Mouse (Mus musculus) megakaryocyte, adult 5-6 weeks (primary cell): Measurements from ENCODE around the gene Celf2. TPM values are rescaled to one million over a fixed set of nuclear protein-coding genes. Genes with fewer than 3 reads are reported as not detected.
A peak's percentile ranks its signal among the peaks of the same experiment; 100 is the strongest.

Experiments
- ATAC-seq: 2 replicates; pipeline ENCODE4 v1.8.0; 2016; ENCODE audit warnings: mild to moderate bottlenecking, inconsistent platforms; ENCODE audit not compliant: poor library complexity, severe bottlenecking
- total RNA-seq, 2 experiments: library from RNA; stranded (forward) in 1 of 2; stranded (reverse) in 1 of 2; fragments of 153-499, 151-499 nt in 1 of 2; fragments of 221-1000, 200-1000 nt in 1 of 2; gene quantifications; 2 replicates each; pipeline versions ENCODE4 v1.2.3 to v1.2.4; 2015 to 2017

The Celf2 gene
- total RNA-seq, 2 experiments from 2014 or later, result 162 to 171 TPM

DNA sequence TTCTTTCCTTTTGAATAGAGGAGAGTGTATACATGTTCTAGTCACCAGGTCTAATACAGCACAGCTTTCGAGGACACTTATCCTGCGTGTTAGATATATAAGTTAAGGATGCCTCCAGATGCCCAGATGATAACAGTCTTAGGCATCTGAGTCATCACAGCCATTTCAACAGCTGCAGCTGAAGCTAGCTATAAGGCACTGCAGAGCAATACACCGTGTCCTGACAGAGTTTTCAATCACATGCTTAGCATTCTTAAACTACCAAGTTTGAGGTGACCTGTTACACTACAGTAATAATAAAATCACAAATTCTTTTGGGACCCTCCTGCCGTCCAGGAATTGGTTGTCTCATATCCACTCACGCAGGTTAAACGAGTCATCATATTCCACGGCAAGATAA, 714.5 kb downstream of the Celf2 start:
- no peak for ATAC-seq

DNA sequence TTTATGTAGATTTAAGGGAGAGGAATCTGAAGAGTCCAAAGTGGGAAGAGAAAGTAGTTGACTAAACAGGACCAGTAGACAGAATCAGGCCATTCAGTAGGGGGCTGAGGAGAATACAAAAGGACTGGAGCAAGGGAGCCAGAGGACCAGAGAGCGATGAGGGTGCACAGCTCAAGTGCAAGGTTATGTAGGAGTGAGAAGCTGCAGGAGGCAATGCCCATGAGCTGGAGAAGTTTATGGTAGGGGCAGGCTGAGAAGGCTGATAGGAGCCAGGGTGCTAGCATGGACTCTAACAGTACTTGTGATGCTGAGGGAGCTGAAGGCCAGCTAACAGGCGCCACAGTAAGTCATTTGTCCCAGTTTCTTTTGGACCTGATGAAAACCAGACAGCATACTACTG, 718.5 kb downstream of the Celf2 start:
- no peak for ATAC-seq

- peak; percentile 86 for ATAC-seq
Observed at GRCm38 (mm10) chr2:6786494-6787144, 722.7 kb downstream of the Celf2 start.

- ATAC-seq, result no peak
Observed at GRCm38 (mm10) chr2:6770214-6770613, 739.1 kb downstream of the Celf2 start.

GRCm38 (mm10) chr2:6762381-6762780, 747.0 kb downstream of the Celf2 start:
- ATAC-seq, result no peak

- ATAC-seq, result no peak
Observed at GRCm38 (mm10) chr2:6743173-6743572, 766.2 kb downstream of the Celf2 start.

DNA sequence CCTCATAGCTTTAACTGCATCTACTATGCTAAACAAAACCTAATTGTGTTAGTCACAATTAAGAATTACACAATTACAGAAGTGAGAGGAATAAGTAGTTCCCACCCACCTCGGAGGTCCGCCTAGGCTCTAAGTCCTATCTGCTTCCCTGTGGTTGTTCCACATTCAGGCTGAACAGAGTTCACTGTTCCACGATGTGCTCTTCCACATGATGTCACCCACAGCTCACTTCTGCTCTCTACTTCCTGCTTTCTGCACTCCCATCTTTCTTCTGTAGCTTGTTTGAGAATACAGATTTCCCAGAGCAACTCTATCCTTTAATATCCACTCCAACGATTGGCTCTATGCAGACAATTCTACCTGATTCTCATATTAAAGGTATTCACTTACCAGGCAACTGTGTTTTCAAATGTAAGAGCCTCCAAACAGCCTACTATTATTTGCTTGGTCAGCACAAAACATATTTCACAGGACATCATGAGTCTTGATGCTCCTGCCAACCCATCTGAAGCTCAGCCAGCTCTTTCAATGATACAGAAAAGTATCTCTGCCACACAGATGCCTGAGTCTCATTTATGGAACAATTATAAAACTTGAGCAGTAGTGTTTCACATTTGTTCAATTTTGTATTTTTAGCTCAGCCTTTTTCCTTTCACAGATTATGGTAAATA, 769.2 kb downstream of the Celf2 start:
- peak; percentile 100 for ATAC-seq

DNA sequence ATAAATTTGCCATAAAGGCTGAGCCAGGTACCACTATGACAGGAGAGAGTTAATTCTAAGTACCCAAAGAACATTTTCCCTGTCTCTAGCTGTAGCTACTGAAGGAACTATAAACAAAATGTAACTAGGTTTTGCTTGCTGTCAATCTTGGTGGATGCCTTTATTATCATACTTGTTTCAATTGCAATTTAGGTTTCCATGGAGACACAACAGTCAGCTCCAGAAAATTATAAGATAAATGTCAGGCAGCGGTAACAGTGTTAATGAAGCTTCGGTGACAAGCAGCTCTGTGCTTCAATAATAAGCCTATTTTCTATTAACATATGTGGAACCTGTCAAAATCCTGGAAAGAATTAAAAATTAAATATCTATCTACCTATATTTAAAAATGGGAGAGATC, 777.3 kb downstream of the Celf2 start:
- no peak for ATAC-seq

GRCm38 (mm10) chr2:6730860-6731259, 778.5 kb downstream of the Celf2 start:
- ATAC-seq, result peak; percentile 85

- ATAC-seq, result no peak
Observed at GRCm38 (mm10) chr2:6729984-6730383, 779.4 kb downstream of the Celf2 start.

DNA sequence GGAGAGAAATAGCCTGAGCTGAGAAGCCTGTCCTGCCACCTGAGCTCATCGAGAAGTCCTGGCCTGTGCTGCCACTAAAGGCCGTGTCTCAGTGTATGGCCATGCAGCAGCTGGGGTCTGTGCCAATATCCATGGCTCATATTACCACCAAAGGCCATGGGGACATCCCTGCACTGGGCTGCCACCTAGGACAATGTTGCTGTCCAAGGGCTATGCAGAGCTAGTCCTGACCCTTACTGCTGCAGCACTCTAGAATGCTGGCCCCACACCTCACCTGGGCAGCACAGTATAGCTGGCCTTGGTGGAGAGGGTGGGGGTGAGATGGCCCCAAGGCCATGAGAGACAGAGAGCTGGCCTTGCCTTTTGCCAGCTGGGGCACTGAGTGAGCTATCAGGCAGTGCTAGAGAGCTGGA, 780.5 kb downstream of the Celf2 start:
- no peak for ATAC-seq

GRCm38 (mm10) chr2:6727366-6727765, 782.0 kb downstream of the Celf2 start:
- no peak for ATAC-seq

GRCm38 (mm10) chr2:6726071-6726470, 783.3 kb downstream of the Celf2 start:
- 0 out of 2 replicates have a peak, but pooled peaks have one; percentile 19 for ATAC-seq

DNA sequence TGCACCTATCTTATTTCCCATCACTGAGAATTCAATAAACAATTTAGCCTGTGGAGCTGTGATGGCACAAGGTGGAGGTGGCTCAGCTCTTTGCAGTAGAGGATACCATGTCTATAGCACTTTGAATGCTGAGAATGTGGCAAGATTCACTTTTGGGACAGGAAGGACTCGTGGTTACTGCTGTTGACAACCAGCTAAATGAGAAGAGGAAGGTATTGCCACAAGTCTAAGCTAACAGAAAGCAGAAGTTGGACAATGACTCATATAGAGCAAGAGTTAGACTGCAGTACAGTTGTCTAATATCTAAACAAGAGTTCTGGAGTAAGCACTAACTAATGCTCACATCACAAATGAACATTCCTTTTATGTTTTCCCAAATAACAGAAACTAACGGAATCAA, 785.8 kb downstream of the Celf2 start:
- peak; percentile 73 for ATAC-seq

GRCm38 (mm10) chr2:6721460-6722401, 787.6 kb downstream of the Celf2 start:
- peak; percentile 58 for ATAC-seq

DNA sequence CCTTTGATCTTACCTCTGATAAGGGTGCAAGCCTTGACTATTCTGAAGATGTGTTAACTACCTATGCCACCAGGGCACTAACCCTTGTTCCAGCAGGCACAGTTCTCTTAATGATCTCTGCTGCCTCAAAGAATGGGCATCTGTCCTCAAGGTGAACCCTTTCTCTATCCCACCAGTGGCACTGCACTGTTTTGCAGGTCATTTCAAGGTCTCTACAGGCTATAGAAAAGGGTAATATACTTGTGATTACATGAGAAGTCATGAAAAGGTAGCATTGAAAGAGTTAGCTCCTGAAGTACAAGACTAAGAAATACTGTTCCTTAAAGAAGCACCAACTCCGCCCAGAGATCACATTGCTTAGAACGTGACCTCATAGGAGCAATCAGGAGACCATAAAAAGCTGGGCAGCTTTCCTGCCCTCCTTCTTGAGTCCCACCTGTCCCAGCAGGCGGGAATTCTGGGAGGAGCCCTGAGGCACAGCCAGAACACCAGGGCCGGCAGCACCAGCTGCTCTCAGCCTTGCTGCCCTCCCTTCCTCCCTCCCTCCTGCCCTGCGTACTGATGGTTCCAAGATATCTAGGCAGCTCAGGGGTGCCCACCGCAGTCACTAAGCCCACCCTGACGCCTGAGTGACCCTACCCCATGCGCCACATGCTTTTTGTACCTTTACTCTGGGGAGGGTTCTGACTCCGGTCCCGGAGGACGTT, 788.5 kb downstream of the Celf2 start:
- peak; percentile 31 for ATAC-seq

GRCm38 (mm10) chr2:6718864-6719263, 790.5 kb downstream of the Celf2 start:
- ATAC-seq, result no peak

- no peak for ATAC-seq
Observed at GRCm38 (mm10) chr2:6717953-6718352, 791.4 kb downstream of the Celf2 start.

GRCm38 (mm10) chr2:6715562-6715961, 793.8 kb downstream of the Celf2 start:
- ATAC-seq, result no peak

DNA sequence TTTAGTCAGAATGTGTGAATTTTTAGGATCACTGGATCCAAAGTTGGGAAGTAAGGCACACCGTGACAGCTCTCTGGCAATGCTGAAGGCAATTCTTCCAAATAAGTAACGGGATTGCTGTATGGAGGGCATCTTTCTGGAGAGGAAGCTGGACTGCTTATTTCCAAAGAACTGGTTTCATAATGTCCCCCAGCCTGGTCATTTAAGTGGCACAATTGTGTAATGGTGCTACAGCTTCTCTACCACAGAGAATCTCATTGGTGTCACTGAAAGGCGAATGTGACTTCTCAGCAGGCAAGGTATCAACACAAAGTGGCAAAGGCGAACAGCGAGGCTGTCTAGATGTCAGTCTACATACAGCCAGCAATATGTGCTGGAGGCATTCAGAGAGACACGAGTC, 795.8 kb downstream of the Celf2 start:
- peak; percentile 62 for ATAC-seq
